Mouse (Mus musculus) testis, adult 2 months (tissue): Measurements from ENCODE around the gene Anpep. TPM values are rescaled to one million over a fixed set of nuclear protein-coding genes. Genes with fewer than 3 reads are reported as not detected.

Experiments used
- H3K27ac ChIP-seq: fragments of 200-500 bp; 2 replicates; pipeline ENCODE4 v1.5.1; 2012; ENCODE audit warnings: low read depth, low read length; ENCODE audit not compliant: control insufficient read depth, insufficient read depth
- H3K27me3 ChIP-seq: fragments of 200-500 bp; 2 replicates; pipeline ENCODE4 v1.6.1; 2012; ENCODE audit warnings: mild to moderate bottlenecking, low read length, moderate library complexity; ENCODE audit not compliant: control insufficient read depth, insufficient read depth
- H3K36me3 ChIP-seq: fragments of 200-500 bp; 2 replicates; pipeline ENCODE4 v1.6.1; 2012; ENCODE audit warnings: mild to moderate bottlenecking, low read length; ENCODE audit not compliant: control insufficient read depth, insufficient read depth
- H3K4me1 ChIP-seq: fragments of 200-500 bp; 2 replicates; pipeline ENCODE4 v1.6.1; 2012; ENCODE audit warnings: low read length; ENCODE audit not compliant: control insufficient read depth, insufficient read depth
- H3K4me3 ChIP-seq: fragments of 200-500 bp; 2 replicates; pipeline ENCODE4 v1.5.1; 2012; ENCODE audit warnings: low read depth, mild to moderate bottlenecking, low read length, moderate library complexity, mixed read lengths; ENCODE audit not compliant: control insufficient read depth
- CTCF ChIP-seq: fragments of 200-500 bp; IDR thresholded peaks from 2 replicates; pipeline ENCODE4 v1.5.1; 2012; ENCODE audit warnings: low read depth, mild to moderate bottlenecking, inconsistent platforms, low read length, moderate library complexity; ENCODE audit not compliant: control insufficient read depth, insufficient read depth, insufficient replicate concordance
- POLR2A ChIP-seq: fragments of 200-500 bp; IDR thresholded peaks from 2 replicates; pipeline ENCODE4 v1.6.1; 2012; ENCODE audit warnings: low read depth, mild to moderate bottlenecking, inconsistent platforms, low read length, moderate library complexity; ENCODE audit not compliant: control insufficient read depth
- polyA plus RNA-seq: library from polyadenylated mRNA; depleted of rRNA; stranded (reverse); fragments of >200 nt; gene quantifications from 2 replicates; pipeline ENCODE4 v1.2.3, GENCODE M21; 2012

The Anpep gene
- polyA plus RNA-seq, 1 experiment = 1.7 TPM

DNA sequence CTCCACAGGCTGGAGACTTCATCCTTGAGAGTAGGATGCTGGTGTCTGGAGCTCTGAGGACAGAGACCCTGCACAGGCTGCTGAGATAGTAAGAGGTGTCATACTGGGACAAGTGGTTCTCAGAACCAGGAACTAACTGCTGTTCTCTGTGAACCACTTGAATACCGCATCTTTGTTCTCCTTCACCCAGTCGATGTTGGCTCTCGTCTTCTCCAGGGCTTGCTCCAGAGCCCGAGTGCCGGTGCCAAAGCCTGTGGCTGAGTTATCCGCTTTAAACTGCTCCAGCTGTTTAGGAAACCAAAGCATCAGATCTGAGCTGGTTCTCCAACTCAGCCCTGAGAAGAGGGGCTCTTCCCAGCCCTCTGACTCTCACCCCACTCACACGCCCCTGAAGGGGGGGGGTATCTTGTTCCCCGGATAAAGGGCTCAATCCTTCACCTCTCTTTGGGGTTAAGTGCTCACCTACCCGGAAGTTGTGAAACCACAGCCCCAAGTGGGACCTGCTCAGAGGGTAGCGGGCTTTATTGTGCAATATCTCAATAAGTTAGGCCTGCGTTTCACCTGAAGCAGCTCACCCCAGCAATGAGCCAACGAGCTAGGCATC lies 38.7 kb downstream of the Anpep start:
- peaks cover 7% of the 10 kb centered on the region for H3K4me1 ChIP-seq
- TF ChIP-seq POLR2A = no peak
- TF ChIP-seq CTCF = no peak
- no peak overlapping the region for H3K4me3 ChIP-seq
- H3K27ac ChIP-seq = no peak overlapping the region
- H3K36me3 ChIP-seq = no peaks in the 10 kb centered on the region
- H3K27me3 ChIP-seq = no peaks in the 10 kb centered on the region

DNA sequence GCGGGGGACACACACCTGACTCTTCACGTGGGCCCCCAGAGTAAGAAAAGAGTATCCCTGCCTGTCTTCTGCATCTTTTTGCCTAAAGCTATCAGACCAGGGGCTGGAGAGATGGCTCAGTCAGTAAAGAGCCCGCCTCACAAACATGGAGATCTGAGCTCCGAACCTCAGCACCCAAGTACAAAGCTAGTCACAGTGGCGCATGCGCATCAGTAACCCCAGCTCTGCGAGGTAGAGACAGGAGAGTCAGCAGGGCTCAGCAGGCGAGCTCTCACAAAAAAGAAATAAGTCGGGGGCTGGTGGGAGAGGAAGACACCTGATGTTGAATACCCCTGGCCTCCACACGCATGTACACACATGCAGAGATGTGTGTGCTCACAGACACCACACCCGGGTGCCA lies 40.9 kb downstream of the Anpep start:
- Histone ChIP-seq H3K27ac (no peak overlapping the region), H3K4me3 (no peak overlapping the region), H3K4me1 (peaks cover 5% of the 10 kb centered on the region), H3K27me3 (no peaks in the 10 kb centered on the region), H3K36me3 (no peaks in the 10 kb centered on the region)
- TF ChIP-seq POLR2A = no peak
- no peak for TF ChIP-seq CTCF

DNA sequence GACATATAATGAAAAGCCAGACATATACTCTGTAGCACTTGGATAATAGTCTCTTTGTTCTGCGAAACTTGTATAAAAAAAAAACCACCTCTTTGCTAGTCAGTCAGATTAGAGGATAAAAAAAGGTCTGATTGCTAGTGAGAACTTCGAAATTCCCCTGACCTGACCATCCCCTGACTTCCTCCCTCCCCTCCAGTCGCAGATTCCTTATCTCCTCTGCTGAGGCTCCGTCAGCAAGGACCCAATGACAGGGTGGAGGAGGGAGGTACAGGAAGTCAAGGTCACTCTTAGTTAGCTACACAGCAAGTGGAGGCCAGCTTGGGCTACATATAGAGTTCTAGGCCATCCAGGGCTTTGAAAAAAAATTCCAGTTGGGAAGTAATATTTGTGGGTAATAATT lies 41.3 kb downstream of the Anpep start:
- TF ChIP-seq CTCF (no peak), POLR2A (no peak)
- Histone ChIP-seq H3K27ac (no peak overlapping the region), H3K27me3 (no peaks in the 10 kb centered on the region), H3K36me3 (no peaks in the 10 kb centered on the region), H3K4me1 (peaks cover 5% of the 10 kb centered on the region), H3K4me3 (no peak overlapping the region)

DNA sequence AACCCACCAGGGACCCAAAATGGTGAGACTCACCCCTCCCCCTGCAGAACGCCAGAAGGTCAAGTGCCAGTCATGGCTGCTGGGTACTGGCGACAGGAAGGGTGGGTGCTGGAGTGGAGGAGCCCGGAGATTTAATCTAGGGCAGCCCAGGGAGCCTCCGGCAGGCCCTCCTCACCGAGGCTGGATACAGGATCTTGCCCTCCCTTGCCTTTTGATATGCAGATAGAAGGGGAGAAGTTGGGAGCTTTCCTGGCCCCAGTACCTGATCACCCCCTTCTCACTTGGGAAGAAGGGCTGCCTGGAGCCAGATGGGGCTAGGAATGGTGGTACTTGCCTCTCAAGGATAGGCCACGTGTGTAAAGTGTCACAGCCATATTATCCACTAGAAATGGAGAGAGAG lies 42.5 kb downstream of the Anpep start:
- H3K4me1 ChIP-seq = peaks cover 5% of the 10 kb centered on the region
- no peak for TF ChIP-seq CTCF
- no peak for TF ChIP-seq POLR2A
- no peak overlapping the region for H3K27ac ChIP-seq
- no peaks in the 10 kb centered on the region for H3K36me3 ChIP-seq
- H3K27me3 ChIP-seq = no peaks in the 10 kb centered on the region
- H3K4me3 ChIP-seq = no peak overlapping the region

DNA sequence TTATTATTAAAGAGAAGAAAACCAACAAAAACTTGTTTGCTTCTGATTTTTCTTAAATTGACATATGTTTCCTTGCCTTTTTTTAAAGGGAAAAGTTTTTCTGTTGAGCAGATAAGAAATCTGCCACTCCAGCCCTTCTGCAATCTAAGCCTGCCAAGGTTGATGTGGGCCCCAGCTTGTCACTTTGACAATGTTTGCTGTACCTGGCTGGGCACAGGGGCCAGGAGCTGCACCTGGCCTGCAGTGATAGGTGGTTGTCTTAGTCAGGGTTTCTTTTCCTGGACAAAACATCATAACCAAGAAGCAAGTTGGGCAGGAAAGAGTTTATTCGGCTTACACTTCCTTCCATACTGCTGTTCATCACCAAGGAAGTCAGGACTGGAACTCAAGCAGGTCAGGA lies 47.5 kb downstream of the Anpep start:
- H3K36me3 ChIP-seq = no peaks in the 10 kb centered on the region
- H3K27me3 ChIP-seq = no peaks in the 10 kb centered on the region
- H3K27ac ChIP-seq = no peak overlapping the region
- H3K4me1 ChIP-seq = peaks cover 10% of the 10 kb centered on the region
- H3K4me3 ChIP-seq = no peak overlapping the region
- TF ChIP-seq CTCF = no peak
- no peak for TF ChIP-seq POLR2A

DNA sequence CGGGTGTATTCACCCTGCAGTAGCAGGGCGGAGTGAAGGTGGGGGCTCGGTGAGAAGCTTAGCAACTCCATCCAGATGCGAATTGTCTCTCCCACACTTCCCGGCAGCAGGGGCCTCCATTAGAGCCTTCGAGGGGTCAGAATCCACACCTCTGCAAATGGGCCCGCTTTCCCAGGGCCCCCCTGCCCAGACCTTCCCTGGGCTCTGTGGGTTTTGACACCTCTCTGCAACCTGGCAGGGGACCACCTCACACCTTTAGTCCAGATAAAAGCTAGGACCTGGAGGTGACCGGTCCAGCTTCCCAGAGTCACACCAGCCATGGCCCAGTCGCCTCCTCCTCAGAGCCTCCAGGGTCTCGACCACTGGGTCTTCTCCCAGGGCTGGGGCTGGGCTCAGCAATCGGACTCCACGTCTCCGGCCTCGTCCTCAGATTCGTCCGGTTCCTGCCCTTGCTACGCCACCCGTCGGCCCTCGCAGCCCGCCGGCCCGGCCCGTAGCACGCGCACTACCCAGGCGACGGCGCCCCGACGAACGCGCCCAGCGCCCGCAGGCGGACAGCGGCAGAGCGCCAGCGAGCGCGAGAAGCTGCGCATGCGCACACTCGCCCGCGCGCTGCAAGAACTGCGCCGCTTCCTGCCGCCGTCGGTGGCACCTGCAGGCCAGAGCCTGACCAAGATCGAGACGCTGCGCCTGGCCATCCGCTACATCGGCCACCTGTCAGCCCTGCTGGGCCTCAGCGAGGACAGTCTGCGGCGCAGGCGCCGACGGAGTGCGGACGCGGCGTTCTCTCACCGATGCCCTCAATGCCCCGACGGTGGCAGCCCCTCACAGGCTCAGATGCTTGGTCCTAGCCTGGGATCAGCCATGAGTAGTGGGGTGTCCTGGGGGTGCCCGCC lies 50.0 kb downstream of the Anpep start, which contains the start of gene Mesp2:
Gene Mesp2, plus strand, starts transcription at position 117 of the 896 bp plus-strand sequence.
- H3K27me3 ChIP-seq = no peaks in the 10 kb centered on the region
- peak within 1 kb of the TSS; percentile 85 for H3K4me3 ChIP-seq
- TF ChIP-seq CTCF (no peak), POLR2A (peak; percentile 57)
- no peaks in the 10 kb centered on the region for H3K36me3 ChIP-seq
- peak within 1 kb of the TSS; percentile 10; the same call in 1 of the 2 replicates for H3K27ac ChIP-seq
- H3K4me1 ChIP-seq = peaks cover 10% of the 10 kb centered on the region

DNA sequence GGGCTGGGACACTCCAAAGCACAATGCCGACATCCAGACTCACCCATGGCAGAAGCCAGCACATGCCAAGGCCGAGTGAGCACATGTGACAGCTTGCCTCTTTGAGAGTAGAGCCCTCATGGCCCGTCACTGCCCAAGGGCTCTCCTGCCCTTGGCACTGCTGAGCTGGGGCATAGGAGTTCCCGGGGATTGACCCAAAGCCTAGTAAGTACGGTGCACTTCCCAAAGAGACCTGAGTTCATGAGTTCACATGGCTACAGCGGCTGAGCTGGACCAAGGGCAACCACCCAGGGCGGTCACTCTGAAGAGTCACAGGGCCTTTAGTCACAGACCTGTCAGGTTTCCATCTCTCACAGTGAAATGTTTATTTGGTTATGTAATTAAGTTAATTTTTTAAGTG lies 52.3 kb downstream of the Anpep start:
- H3K36me3 ChIP-seq = no peaks in the 10 kb centered on the region
- no peaks in the 10 kb centered on the region for H3K27me3 ChIP-seq
- H3K4me3 ChIP-seq = no peak overlapping the region
- TF ChIP-seq CTCF (no peak), POLR2A (no peak)
- peaks cover 10% of the 10 kb centered on the region for H3K4me1 ChIP-seq
- H3K27ac ChIP-seq = no peak overlapping the region

DNA sequence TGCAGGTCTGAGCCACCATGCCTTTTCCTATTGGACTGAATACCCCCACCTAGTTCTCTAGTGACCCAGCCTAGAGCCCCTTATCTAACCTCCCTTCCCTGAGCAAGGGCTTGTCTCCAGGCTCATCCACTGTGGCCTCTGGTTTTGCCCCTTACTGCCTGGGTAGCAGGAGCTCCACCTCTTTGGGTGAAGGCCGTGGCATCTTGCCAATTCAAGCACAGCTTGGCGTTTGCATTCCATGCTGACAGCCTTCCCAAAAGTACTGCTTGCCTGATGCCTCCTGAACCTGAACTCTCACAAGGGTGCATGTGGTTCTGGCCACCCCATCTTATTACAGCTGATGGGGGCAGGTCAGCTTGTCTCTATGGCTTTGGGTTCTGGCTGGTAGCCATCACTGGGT lies 57.0 kb downstream of the Anpep start:
- Histone ChIP-seq H3K27me3 (no peaks in the 10 kb centered on the region), H3K4me3 (no peak overlapping the region), H3K36me3 (no peaks in the 10 kb centered on the region), H3K4me1 (no peaks in the 10 kb centered on the region), H3K27ac (no peak overlapping the region)
- TF ChIP-seq POLR2A (no peak), CTCF (no peak)
